Mouse (Mus musculus): ENCODE measurements around the gene Atf5. TPM values are rescaled to one million over a fixed set of nuclear protein-coding genes. Genes with fewer than 3 reads are reported as not detected.
A peak's percentile ranks its signal among the peaks of the same experiment; 100 is the strongest.

Atf5 gene
- polyA plus RNA-seq, 1 experiment: 29.8 TPM

DNA sequence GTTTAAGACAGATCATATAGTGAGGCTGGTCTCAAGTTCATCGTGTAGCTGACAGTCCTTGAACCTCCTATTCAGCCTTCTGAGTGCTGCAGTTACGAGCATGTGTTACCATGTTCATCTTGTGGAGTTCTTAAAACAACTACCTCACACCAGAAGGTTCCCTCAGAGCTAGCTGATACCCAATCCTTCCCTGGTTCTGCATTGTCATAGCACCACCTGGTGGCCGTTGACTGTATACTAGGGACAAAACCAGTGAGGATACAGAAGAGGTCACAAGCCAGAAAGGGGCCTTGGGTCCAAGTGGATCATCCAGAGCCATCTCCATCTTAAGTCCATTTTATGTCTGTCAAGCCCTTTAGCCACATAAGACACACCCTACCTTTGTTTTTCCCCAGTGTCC is 8.4 kb upstream of the Atf5 start:
- 2% methylated on average over 3 of the region's 3 CpGs for WGBS
- peak; percentile 55 for DNase-seq (ENCODE audit: low read depth, low spot score)

DNA sequence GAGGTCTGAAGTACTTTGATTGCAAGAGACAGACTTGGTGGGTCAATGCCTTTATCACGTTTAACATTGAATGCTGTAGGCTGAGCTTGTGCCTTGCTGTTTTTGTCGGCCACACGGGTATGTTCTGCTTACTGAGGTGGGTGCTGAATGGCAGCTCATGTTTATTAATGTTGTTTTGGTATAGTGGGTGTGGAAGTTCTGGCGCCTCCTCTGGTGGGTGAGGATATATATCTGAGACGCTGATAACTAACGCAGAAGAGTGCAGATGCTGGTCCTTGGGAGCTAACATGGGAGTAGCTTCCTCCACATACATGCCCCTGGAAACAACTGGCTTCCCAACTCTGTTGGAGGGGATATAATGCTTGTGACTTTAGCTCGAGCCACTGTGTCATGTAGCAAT is 7.0 kb upstream of the Atf5 start:
- DNase-seq (ENCODE audit: low read depth, low spot score): no peak
- WGBS: 36% methylated on average over 7 of the region's 7 CpGs

DNA sequence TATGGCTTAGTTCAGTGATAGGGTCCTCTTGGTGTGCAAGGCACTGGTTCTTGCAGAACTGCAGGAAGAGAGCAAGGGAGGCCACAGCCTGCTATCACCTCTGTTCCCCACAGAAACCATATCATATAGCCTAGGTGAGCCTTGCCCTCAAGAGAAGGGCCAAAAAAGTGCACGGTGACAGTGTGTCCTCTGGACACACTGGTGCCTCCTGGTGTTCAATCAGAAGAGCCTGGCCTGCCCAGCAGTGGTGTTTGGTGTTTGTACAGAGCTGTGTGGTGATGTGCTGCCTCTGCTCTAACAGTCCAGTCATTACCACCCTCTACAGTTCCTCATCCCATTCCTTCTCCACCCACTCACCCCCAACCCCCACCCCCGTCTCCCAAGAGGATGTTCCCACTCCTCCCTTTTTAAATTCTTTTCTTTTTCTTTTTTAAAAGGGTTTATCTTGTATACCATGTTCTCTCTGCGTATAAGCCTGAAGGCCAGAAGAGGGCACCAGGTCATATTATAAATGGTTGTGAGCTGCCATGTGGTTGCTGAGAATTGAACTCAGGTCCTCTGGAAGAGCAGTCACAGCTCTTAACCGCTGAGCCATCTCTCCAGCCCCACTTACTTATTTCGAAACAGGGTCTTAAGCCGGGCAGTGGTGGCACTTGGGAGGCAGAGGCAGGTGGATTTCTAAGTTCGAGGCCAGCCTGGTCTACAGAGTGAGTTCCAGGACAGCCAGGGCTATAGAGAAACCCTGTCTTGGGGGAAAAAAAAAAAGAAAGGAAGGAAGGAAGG is 5.4 kb upstream of the Atf5 start:
- WGBS: 69% methylated on average over 7 of the region's 7 CpGs
- DNase-seq (ENCODE audit: low read depth, low spot score): no peak

DNA sequence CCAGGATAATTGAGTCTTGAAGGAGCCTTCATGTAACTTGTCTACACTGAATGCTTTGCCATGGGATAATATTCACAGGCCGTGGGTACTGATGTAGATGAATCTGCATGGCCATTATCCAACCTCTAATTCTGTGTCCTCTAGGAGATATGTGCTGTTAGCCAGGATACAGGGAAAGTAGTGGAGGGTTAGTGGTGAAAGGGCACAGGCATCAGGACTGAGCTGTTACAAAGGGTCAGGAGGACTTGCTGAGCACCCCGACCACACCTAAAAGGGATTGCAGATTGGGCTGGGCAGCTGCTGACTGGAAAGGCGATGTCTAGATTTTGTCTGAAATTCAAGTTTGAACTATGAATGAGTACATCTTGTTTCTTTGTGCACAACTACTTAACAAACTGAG is 4.1 kb upstream of the Atf5 start:
- WGBS: 34% methylated on average over 3 of the region's 3 CpGs
- no peak for DNase-seq (ENCODE audit: low read depth, low spot score)

DNA sequence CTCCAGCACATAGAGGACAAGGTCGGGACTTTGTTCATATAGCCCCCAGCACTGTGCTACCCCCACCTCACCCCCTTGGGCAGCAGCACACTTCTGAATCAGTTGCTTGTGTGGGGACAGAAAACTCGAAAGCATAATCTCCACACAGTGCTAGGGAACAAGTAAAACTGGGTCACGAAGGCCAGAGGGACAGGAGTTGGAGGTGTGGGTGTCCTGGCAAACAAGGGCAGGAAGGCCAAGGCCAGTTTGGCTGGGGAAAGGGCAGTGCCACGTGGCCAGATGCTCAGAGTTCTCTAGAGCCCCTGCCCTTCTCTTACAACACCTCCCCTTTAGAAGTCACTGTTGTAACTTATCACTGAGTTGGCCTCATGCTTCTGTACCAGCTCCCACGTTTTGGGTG is 3.4 kb upstream of the Atf5 start:
- WGBS: 25% methylated on average over 5 of the region's 5 CpGs
- DNase-seq (ENCODE audit: low read depth, low spot score): no peak

DNA sequence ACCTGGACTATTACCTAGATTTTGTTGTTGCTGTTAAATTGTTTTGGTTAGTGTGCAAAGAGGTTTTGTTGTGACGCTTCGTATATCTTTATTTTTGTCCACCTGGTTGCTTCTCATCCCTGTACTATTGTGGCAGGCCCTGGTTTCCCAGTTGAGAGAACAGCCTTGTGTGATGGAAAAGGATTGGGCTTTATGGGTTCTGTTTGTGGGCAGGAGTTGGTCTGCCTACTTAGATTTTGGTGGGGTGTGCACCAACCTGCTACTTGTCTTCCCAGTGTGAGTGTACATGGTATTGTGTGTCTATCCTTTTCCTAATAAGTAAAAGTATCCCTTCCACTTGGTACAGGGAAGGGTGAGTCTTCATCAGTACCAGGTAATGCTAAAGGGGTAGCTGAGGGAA is 2.9 kb upstream of the Atf5 start:
- DNase-seq (ENCODE audit: low read depth, low spot score): no peak
- WGBS: 67% methylated on average over 2 of the region's 2 CpGs

DNA sequence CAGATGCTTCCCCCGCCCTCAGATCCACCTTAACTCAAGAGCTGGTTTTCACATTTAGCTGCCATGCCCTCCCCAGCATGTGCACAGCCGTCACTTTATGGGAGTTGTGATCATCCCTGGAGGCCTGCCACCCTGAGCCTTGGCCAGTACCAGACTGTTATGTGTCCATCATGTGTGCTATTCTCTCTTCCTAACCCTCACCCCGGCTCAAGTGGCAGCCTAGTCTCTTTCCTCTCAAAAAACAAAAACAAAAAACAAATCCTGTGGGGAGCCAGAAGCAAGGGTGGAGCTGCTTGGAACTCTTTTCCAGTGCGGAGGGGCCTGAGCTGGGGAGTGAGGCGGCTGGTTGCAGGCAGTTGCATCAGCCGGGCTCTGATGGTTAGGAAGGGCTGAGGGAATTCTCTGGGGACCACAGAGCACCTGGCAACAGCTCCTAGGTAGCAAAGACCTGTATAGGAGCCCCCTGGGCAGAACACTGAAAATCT is 2.3 kb upstream of the Atf5 start:
- WGBS: 19% methylated on average over 6 of the region's 6 CpGs
- no peak for DNase-seq (ENCODE audit: low read depth, low spot score)

DNA sequence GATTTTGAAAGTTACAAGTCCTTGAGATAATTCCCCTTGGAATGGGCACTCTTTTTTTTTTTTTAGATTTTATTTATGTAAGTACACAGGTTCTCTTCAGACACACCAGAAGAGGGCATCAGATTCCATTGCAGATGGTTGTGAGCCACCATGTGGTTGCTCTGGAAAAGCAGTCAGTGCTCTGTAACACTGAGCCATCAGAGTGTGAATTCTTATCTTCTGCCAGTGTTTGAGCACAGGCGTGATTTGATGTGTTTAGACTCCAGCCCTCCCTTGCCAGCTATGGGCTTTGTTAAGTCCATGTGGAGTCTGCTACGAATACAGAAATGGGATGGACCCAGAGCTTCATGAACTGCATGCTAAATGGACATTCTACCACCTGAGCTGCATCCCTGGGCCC is 1.7 kb upstream of the Atf5 start:
- no peak for DNase-seq (ENCODE audit: low read depth, low spot score)
- 5% methylated on average over 2 of the region's 2 CpGs for WGBS

DNA sequence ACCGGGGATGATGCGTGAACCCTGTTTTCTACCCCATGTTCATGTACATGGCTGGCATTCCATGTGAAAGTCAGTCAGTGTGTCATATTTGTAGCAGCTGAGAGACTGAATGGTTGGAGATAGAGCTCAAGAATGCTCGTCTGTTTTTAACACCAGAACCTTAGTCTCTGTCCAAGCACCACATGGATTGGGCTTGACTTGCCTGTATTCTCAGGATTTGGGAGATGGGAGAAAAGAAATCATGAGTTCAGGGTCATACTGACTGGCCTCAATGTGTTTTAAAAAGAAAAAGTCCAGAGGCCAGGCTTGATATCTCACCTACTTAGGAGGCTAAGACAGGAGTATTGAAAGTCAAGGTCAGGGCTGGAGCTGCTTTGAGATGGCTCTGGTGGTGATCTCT is 983 bp upstream of the Atf5 start:
- WGBS: 12% methylated on average over 3 of the region's 3 CpGs

DNA sequence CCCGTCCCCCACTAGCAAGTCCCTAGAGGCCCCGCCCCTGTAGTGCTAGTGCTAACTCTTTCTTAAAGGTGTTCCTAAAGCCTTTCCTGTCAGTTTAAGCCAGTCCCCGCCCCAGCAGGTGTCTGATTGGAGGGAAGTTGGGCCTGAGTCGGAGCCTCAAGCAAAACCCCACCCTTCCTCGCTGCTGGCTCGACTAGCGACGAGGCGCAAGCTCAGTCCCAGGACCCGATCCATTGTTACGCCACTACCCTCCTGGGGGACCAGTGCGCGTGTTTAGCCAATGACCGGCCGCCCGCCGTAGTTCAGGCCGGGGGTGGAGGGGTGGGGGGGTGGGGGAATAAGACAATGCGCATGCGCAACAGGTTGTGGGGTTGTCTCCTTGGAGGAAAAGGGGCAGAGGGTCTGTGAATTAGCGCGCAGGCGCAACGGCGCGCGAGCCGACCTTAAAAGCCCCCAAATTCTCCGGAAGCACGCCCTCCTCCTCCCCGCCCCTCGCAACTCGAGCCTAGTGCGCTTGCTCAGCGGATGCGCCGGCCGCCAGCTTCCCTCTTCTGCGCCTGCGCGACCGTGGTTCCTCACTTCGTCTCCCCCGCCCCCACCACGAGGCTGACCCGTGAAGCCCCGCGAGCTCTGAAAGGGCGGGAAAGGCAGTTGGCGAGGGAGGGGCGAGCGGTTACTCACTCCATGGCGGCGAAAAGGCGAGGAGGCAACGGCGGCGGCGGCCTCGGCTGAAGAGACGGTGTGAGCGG is 563 bp downstream of the Atf5 start, which contains the start of the genes Nup62 and Il4i1:
Gene Nup62, plus strand, starts transcription at position 368 of the 749 bp plus-strand sequence.
Gene Il4i1, plus strand, starts transcription at position 667 of the 749 bp plus-strand sequence.
- under 1% methylated on average over 62 of the region's 62 CpGs for WGBS

More for the DNA sequence above, 983 bp upstream of the Atf5 start:
- no peak for DNase-seq (ENCODE audit: low read depth, low spot score)

DNA sequence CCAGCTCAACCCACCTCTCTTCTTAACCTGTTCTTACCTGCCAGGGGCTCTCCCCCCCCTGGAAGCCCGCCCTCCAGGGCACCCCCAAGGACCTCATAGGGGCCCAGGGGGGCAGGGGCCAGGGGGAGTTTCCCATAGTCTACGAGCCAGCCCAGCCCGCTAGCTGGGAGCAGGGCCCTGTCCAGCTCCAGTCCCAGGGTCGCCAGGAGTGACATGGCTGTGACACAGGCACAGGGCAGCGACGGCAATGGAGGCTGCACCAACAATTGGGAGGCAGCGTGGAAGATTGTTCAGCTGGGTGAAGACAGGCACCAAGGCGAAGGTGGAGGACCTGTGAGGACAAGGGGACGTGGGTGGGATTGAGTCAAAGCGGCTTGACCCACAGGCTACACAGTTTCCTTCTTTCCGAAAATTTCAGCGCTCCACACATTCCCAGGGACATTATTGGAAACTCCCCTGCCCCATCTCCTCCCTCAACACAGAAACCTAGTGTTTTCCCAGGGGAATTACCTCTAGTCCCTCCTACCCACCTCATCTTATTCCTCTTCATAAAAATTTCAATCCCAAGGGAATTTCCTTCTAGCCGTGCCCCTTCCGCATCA is 1.4 kb downstream of the Atf5 start:
- DNase-seq (ENCODE audit: low read depth, low spot score): no peak
- WGBS: 48% methylated on average over 14 of the region's 14 CpGs

More for the DNA sequence above, 563 bp downstream of the Atf5 start, which contains the start of the genes Nup62 and Il4i1:
- peak; percentile 98 for DNase-seq (ENCODE audit: low read depth, low spot score)

DNA sequence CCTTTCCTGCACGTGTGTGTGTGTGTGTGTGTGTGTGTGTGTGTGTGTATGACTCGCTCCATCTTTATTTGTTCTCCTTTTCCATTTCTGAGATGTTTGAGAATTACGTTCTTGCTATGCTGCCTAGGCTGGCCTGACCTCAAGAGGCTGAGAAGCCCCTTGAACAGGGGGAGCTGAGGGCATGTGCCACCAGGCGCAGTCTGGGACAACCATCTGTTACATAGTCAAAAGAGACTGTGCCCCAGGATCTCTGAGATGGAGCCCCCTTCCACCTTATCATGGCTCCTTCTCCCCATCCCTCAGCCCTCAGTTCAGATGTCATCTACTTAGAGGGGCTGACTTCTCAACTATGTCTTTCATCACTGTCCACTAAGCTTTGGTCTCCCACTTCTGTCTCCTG is 2.0 kb downstream of the Atf5 start:
- DNase-seq (ENCODE audit: low read depth, low spot score): no peak
- WGBS: 82% methylated on average over 4 of the region's 4 CpGs

DNA sequence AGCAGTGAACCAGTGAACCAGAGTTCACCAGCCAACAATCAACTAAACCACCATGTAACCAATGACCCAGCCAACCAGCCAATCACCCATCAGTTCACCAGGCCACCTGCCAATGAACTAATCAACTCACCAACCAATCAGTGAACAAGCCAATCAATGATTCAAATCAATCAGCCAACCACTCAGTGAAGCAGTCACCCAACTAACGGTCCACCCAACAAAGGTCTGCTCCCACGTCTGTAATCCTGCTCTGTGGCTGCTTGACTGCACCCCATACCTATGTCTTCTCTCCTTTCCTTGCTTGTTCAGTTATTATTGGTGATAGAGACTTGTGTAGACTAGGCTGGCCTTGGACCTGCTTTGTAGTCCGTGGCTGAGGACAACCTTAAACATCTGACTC is 2.5 kb downstream of the Atf5 start:
- 90% methylated on average over 3 of the region's 3 CpGs for WGBS
- no peak for DNase-seq (ENCODE audit: low read depth, low spot score)

DNA sequence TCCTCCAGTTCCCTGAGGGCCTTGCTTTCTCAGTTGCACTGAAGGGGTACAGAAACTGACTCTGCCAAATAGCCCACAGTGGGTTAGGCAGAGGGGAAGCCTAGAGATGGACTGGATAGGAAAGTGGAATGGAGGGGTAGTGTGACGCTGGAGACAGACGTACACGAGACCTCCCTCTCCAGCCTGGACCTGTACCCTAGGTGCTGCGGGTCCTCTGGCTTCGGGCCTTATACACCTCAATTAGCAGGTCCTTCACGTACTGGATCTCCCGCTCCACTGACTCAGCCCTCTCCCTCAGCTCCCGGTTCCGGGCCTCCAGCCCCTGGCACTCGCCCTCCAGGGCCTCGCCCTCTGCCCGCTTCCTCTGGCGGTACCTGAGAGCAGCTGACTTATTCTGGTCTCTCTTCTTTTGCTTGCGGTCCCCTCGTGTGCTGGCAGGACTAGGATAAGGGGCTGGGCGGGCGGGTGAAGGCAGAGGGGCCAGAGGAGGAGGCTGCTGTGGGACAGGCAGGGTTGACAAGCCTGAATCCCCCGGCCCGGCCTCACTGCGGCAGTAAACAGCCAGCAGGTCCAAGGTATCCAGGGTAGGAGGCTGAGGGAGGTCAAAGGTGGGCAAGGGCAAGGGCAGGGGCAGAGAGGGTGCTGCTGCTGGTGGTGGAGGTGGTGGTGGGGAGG is 3.7 kb downstream of the Atf5 start:
- 87% methylated on average over 20 of the region's 20 CpGs for WGBS
- no peak for DNase-seq (ENCODE audit: low read depth, low spot score)

DNA sequence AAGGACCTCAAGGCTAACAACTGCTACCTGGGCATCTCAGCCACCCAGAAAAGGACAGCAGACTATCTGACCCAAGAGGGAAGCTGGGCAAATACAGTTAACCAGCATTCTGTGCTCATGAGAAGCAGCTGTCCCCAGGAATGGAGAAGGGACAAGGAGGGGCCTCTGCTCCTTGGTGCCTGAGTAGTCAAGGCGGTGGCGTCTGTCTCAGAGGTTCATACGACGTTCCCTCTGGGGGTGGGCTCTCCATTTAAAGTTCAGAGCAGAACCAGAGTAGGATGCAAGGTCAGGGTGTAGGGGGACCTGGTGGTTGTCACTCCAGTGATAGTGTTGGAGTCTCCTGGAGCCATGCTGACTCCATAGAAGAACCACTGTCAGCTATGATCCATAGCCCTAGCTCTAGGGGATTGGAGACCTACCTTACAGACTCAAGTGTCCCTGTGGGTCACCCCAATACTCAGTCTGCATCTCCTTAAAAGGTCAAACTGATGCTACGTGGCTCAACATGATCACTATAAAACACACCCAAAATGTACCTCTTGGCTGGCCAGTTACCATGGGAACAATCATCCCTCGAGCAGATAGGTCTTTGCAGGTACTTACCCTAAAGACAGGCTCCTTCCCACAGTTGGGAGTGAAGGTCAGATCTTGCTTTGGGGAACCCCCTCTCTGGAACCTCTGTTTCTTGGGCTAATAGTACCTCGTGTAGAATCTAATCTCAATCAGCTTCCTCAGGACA is 5.5 kb downstream of the Atf5 start:
- DNase-seq (ENCODE audit: low read depth, low spot score): no peak
- WGBS: 76% methylated on average over 7 of the region's 7 CpGs

DNA sequence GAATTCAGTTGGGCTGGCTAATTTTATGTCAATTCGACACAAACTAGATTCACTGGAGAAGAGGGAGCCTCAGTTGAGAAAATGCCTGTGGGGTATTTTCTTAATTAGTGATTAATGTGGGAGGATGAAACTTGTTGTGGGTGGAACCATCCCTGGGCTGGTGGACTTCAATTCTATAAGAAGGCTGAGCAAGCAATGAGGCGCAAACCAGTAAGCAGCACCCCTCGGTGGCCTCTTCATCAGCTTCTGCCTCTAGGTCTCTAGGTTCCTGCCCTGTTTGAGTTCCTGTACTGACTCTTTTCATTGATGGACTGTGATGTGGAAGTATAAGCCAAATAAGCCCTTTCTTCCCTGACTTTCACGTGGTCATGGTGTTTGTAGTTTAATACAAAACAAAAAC is 6.1 kb downstream of the Atf5 start:
- no peak for DNase-seq (ENCODE audit: low read depth, low spot score)
- WGBS: 81% methylated on average over 4 of the region's 4 CpGs

DNA sequence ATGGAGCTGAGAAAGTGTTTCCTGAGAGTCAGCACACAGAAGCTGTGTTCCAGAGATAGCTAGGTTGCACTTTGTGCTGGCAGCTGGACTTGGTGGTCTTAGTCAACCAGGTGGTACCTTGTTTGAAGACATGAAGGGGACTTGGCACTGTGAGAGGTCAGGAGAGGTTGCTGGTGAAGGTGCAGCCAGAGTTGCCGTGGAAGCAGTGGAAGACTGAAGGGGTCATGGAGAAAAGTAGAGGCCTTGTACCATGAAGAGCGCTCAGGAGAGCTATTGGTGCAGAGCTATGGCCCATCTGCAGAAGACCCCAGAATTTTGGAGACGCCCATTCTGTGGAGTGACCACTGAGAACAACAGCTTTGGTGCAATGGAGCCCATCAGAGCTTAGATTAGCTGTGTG is 7.0 kb downstream of the Atf5 start:
- 94% methylated on average over 3 of the region's 3 CpGs for WGBS
- DNase-seq (ENCODE audit: low read depth, low spot score): no peak

DNA sequence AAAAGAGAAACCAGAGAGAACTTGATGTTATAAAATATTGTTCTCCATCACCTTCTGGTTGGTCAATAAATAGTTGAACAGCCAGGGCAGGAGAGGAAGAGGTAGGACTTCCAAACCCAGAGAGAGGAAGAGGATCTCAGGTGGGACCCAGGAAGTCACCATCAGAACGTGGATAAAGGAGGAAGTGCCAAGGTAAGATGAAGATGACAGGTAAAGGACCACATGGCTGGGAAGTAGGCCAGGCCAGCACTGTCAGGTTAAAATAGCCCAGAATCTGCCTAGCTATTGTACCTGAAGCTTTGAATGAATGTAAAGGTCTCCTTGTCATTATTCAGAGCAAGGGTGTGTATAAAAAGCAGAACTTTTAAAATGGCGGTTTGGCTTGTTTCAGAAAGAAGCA is 7.5 kb downstream of the Atf5 start:
- WGBS: 70% methylated on average over 2 of the region's 2 CpGs
- DNase-seq (ENCODE audit: low read depth, low spot score): no peak

DNA sequence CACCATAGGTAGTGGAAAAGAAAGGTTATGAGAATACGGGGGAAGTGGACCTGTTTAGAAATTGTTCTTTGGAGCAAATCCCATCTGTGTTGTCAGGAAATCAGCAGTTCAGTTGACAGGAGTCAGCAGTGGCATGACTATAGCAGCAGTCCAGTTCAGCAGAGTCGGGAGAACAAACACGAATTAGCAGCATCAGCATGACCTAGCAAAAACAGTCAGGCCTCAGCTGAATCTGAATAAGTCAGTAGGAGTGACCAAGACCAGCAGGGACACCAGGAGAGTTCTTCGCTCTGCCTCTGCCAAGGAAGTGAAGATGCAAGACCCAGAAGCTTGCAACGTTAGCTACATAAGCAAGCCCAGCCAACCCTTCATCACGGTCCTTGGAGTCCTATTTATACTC is 23.7 kb downstream of the Atf5 start:
- WGBS: 87% methylated on average over 6 of the region's 6 CpGs
- no peak for DNase-seq (ENCODE audit: low read depth, low spot score)
